Mouse (Mus musculus): ENCODE results near the gene Rnf187. TPM values are rescaled to one million over a fixed set of nuclear protein-coding genes. Genes with fewer than 3 reads are reported as not detected.

Rnf187 gene
- total and polyA plus RNA-seq, 3 experiments, result 185 to 195 (median 188) TPM

DNA sequence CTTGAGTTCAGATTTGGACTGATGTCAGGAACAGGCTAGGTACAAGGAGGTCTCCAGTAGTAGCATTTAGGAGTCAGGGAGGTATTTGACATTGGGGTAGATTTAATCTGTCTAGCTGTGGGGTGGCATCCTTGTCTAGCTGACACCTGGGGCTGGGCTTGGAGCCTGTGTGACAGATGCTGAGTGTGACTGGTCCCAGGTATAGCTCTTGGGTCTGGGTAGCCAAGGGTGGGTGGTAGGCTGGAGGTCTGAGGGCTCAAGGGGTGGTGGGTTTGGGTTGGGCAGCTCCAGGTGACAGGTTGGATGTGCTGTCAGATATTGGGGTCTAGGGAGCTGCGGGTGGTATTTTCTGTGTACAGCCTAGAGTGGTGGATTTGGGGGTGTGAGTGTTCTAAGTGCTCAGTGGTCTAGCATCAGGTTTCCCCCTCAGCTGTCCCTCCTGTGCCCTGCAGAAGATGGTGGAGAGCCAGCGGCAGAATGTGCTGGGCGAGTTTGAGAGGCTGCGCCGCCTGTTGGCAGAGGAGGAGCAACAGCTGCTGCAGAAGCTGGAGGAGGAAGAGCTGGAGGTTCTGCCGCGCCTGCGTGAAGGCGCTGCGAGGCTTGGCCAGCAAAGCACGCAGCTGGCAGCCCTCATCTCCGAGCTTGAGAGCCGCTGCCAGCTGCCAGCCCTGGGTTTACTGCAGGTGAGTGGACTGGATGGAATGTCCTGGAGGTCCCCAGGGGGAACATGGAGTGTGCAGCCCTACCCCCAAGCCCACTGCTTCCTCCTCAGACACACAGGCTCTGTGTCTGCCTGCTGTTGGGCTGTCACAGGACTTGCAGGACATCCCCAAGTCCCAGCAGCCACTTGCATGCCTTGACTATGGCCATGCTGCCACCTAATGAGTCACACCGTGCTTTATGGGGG lies 43.1 kb upstream of the Rnf187 start:
- H3K4me2 ChIP-seq (ENCODE audit: insufficient read depth, low read depth, poor library complexity, severe bottlenecking), result peak overlapping the region; percentile 43
- in situ Hi-C loops (cut with MboI; ENCODE audit: low pct_ligation_motif_present, low pct_unique_long_range_greater_than_20kb, low sequenced_read_pairs) (no loop called here), dilution Hi-C loops (cut with MboI; ENCODE audit: extremely low pct_ligation_motif_present, extremely low pct_unique_long_range_greater_than_20kb, low sequenced_read_pairs) (no loop called here)
- peak overlapping the region; percentile 7 to 30 (median 17) for H3K4me3 ChIP-seq (replicated peaks in 1 of 3; ENCODE audit: low read depth in 2 of 3, low read length in 2 of 3, poor library complexity in 1 of 3)
- H3K4me1 ChIP-seq (ENCODE audit: control insufficient read depth in 1 of 2, insufficient read depth in 2 of 2), result peaks cover 23 to 55% of the 10 kb centered on the region in 2 experiments
- peak; percentile 94 for DNase-seq (ENCODE audit: extremely low read depth)
- TF ChIP-seq MAX (IDR thresholded peaks at IDR 0.05; ENCODE audit: low read length) (no peak; the same call in 1 of the 2 replicates), TCF12 (IDR thresholded peaks at IDR 0.05; ENCODE audit: low read depth, low read length) (peak; percentile 92), EP300 (IDR thresholded peaks at IDR 0.05; ENCODE audit: low read length) (peak; percentile 64), CHD2 (IDR thresholded peaks at IDR 0.05; ENCODE audit: low read length) (peak; percentile 76), MEF2A (IDR thresholded peaks at IDR 0.05; ENCODE audit: borderline replicate concordance, low read depth, low read length) (0 out of 2 replicates have a peak, but pooled peaks have one; percentile 61), SMC3 (IDR thresholded peaks at IDR 0.05; ENCODE audit: low read depth, low read length) (peak; percentile 75), NELFE (IDR thresholded peaks at IDR 0.05; ENCODE audit: low read depth, low read length) (peak; percentile 47; the same call in 1 of the 2 replicates), MYC (IDR thresholded peaks at IDR 0.05; ENCODE audit: low read depth, low read length) (peak; percentile 73), ELF1 (IDR thresholded peaks at IDR 0.05; ENCODE audit: low read depth, low read length) (peak; percentile 76), ETS1 (conservative IDR thresholded peaks at IDR 0.05; ENCODE audit: low read depth, low read length) (peak; percentile 93), CHD1 (IDR thresholded peaks at IDR 0.05; ENCODE audit: low read depth, low read length) (no peak), BHLHE40 (IDR thresholded peaks at IDR 0.05; ENCODE audit: low read depth, low read length) (peak; percentile 89), NRF1 (IDR thresholded peaks at IDR 0.05; ENCODE audit: low read depth, low read length) (peak; percentile 93), RAD21 (IDR thresholded peaks at IDR 0.05; ENCODE audit: low read depth, low read length) (peak; percentile 50), HCFC1 (IDR thresholded peaks at IDR 0.05; ENCODE audit: low read depth, low read length) (no peak; the same call in 1 of the 2 replicates), ZC3H11A (IDR thresholded peaks at IDR 0.05; ENCODE audit: low read depth, low read length) (no peak), CTCF (conservative IDR thresholded peaks at IDR 0.05 in 1 of 2, IDR thresholded peaks at IDR 0.05 in 1 of 2; ENCODE audit: low read depth in 2 of 2, low read length in 2 of 2) (peak; percentile 58 to 94)
- peaks cover 45% of the 10 kb centered on the region for H3K79me2 ChIP-seq (replicated peaks; ENCODE audit: control insufficient read depth, extremely low read depth, insufficient read depth, poor library complexity, severe bottlenecking)
- peak overlapping the region; percentile 65 for H3K27ac ChIP-seq (ENCODE audit: insufficient read depth, low read depth)
- H3K9me3 ChIP-seq (replicated peaks; ENCODE audit: low read length), result no peaks in the 10 kb centered on the region
- no peaks in the 10 kb centered on the region for H3K27me3 ChIP-seq (replicated peaks)
- H3K9ac ChIP-seq (ENCODE audit: insufficient read depth, low read depth), result no peak overlapping the region
- peaks cover 40 to 66% of the 10 kb centered on the region in 2 experiments for H3K36me3 ChIP-seq (replicated peaks in 1 of 2; ENCODE audit: control insufficient read depth in 1 of 2, insufficient read depth in 1 of 2, low read length in 1 of 2)

DNA sequence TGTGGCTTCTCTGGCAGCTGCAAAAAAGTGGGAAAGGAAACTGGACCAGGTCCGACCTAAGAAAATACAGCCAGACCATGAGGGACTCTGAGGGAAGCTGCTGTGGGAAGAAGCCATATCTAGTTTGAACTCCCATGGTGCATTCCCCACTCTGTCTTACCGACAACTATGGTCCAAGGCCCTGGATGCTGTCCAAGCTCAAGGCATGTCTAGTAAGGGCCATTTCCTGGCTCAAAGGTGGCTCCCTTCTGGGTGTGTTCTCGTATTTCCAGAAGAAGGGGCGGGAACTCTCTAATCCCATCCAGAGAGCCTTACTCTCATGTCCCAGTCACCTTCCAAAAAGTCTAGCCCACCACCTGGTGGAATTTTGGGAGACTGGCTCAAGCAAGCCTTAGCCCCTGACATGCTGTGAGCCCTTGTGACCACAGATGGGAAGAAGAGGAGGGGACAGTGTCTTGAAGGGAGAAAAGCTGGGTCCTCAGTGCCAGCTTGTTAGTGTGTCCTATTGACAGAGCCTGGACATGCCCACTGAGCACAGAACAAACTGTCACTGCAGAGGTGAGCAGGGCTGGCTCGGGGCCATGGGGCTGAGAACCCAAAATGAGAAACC lies 41.8 kb upstream of the Rnf187 start:
- TF ChIP-seq MAZ (IDR thresholded peaks at IDR 0.05; ENCODE audit: low read depth, low read length), result no peak
- TF ChIP-seq CTCF (conservative IDR thresholded peaks at IDR 0.05 in 1 of 2, IDR thresholded peaks at IDR 0.05 in 1 of 2; ENCODE audit: low read depth in 2 of 2, low read length in 2 of 2), result no peak
- no peak for TF ChIP-seq MXI1 (IDR thresholded peaks at IDR 0.05; ENCODE audit: low read depth, low read length)
- no peak for TF ChIP-seq MAFK (IDR thresholded peaks at IDR 0.05; ENCODE audit: insufficient replicate concordance, low read length)
- TF ChIP-seq HCFC1 (IDR thresholded peaks at IDR 0.05; ENCODE audit: low read depth, low read length), result no peak
- TF ChIP-seq POLR2A (IDR thresholded peaks at IDR 0.05; ENCODE audit: low read depth, low read length), result no peak
- TF ChIP-seq BHLHE40 (IDR thresholded peaks at IDR 0.05; ENCODE audit: low read depth, low read length), result no peak
- TF ChIP-seq E2F4 (IDR thresholded peaks at IDR 0.05; ENCODE audit: insufficient replicate concordance, low read depth, low read length), result no peak
- no peak for TF ChIP-seq EP300 (IDR thresholded peaks at IDR 0.05; ENCODE audit: low read length)
- no peak for TF ChIP-seq MYC (IDR thresholded peaks at IDR 0.05; ENCODE audit: low read depth, low read length)
- no peak for TF ChIP-seq SIN3A (IDR thresholded peaks at IDR 0.05; ENCODE audit: low read length)
- TF ChIP-seq IRF4 (IDR thresholded peaks at IDR 0.05; ENCODE audit: low read depth, low read length), result no peak
- no peak for TF ChIP-seq USF2 (conservative IDR thresholded peaks at IDR 0.05; ENCODE audit: low read depth, low read length)
- TF ChIP-seq PAX5 (IDR thresholded peaks at IDR 0.05; ENCODE audit: low read length), result no peak
- TF ChIP-seq ELF1 (IDR thresholded peaks at IDR 0.05; ENCODE audit: low read depth, low read length), result no peak
- no peak for TF ChIP-seq NELFE (IDR thresholded peaks at IDR 0.05; ENCODE audit: low read depth, low read length)
- no peak for TF ChIP-seq CHD1 (IDR thresholded peaks at IDR 0.05; ENCODE audit: low read depth, low read length)
- no peak for TF ChIP-seq USF1 (IDR thresholded peaks at IDR 0.05; ENCODE audit: low read depth, low read length)
- no peak for TF ChIP-seq ETS1 (conservative IDR thresholded peaks at IDR 0.05; ENCODE audit: low read depth, low read length)
- TF ChIP-seq TCF12 (IDR thresholded peaks at IDR 0.05; ENCODE audit: low read depth, low read length), result no peak
- H3K79me2 ChIP-seq (replicated peaks; ENCODE audit: control insufficient read depth, extremely low read depth, insufficient read depth, poor library complexity, severe bottlenecking), result peaks cover 50% of the 10 kb centered on the region
- peaks cover 25 to 55% of the 10 kb centered on the region in 2 experiments for H3K4me1 ChIP-seq (ENCODE audit: control insufficient read depth in 1 of 2, insufficient read depth in 2 of 2)
- H3K4me2 ChIP-seq (ENCODE audit: insufficient read depth, low read depth, poor library complexity, severe bottlenecking), result peak overlapping the region; percentile 64
- DNase-seq (ENCODE audit: extremely low read depth), result no peak
- no peaks in the 10 kb centered on the region for H3K9me3 ChIP-seq (replicated peaks; ENCODE audit: low read length)
- dilution Hi-C loops (cut with MboI; ENCODE audit: extremely low pct_ligation_motif_present, extremely low pct_unique_long_range_greater_than_20kb, low sequenced_read_pairs), result no loop called here
- H3K9ac ChIP-seq (ENCODE audit: insufficient read depth, low read depth), result peak overlapping the region; percentile 86
- H3K27me3 ChIP-seq (replicated peaks), result no peaks in the 10 kb centered on the region
- H3K36me3 ChIP-seq (replicated peaks in 1 of 2; ENCODE audit: control insufficient read depth in 1 of 2, insufficient read depth in 1 of 2, low read length in 1 of 2), result peaks cover 29 to 56% of the 10 kb centered on the region in 2 experiments
- H3K4me3 ChIP-seq (replicated peaks in 1 of 3; ENCODE audit: low read depth in 2 of 3, low read length in 2 of 3, poor library complexity in 1 of 3), result peak overlapping the region in 2 of 3 experiments; percentile 70 to 99
- in situ Hi-C loops (cut with MboI; ENCODE audit: low pct_ligation_motif_present, low pct_unique_long_range_greater_than_20kb, low sequenced_read_pairs), result no loop called here
- H3K27ac ChIP-seq (ENCODE audit: insufficient read depth, low read depth), result no peak overlapping the region
